Mouse (Mus musculus) liver, adult 2 months (tissue): ENCODE data around the gene Sgms1.

Source experiments
- CTCF ChIP-seq: fragments of 200-500 bp; IDR thresholded peaks from 2 replicates; pipeline ENCODE4 v1.5.1; 2011; ENCODE audit warnings: low read depth, low read length, control low read depth
- POLR2A ChIP-seq: fragments of 200-500 bp; IDR thresholded peaks from 2 replicates; pipeline ENCODE4 v1.6.1; 2011; ENCODE audit warnings: low read length, control low read depth; ENCODE audit not compliant: insufficient read depth; ENCODE audit errors: extremely low read depth

GRCm38 (mm10) chr19:32279400-32279799, 110.1 kb downstream of the Sgms1 start:
- TF ChIP-seq POLR2A (no peak), CTCF (no peak)
